Mouse (Mus musculus) kidney, embryonic 16.5 days (tissue): ENCODE measurements at regions not wholly inside any gene's neighbourhood (a gene's known extent, or its start where the extent isn't known, plus 50 kb on each side); places are given as distances from the start of the nearest gene placed in this dataset.

Experiments used
- ATAC-seq: fragments of 200-750 bp; cut with Nextera tagmentation; 2 replicates; pipeline ENCODE4 v1.8.0; 2017; ENCODE audit warnings: moderate TSS enrichment; ENCODE audit not compliant: low FRiP score, low TSS enrichment
- H3K27ac ChIP-seq: fragments of 300-500 bp; sonication (generic); 2 replicates; pipeline ENCODE4 v1.5.1; 2014; ENCODE audit warnings: low read length
- H3K27me3 ChIP-seq: fragments of 300-500 bp; sonication (generic); 2 replicates; pipeline ENCODE4 v1.6.1; 2014; ENCODE audit warnings: low read length, control low read depth, mixed read lengths; ENCODE audit not compliant: insufficient read depth
- H3K36me3 ChIP-seq: fragments of 300-500 bp; sonication (generic); 2 replicates; pipeline ENCODE4 v1.6.1; 2014; ENCODE audit warnings: low read length, control low read depth, mixed read lengths; ENCODE audit not compliant: insufficient read depth
- H3K4me1 ChIP-seq: fragments of 300-500 bp; sonication (generic); 2 replicates; pipeline ENCODE4 v1.6.1; 2014; ENCODE audit warnings: low read length, control low read depth, mixed read lengths; ENCODE audit not compliant: insufficient read depth
- H3K4me2 ChIP-seq: fragments of 300-500 bp; sonication (generic); replicated peaks from 2 replicates; pipeline ENCODE4 v1.6.1; 2014; ENCODE audit warnings: low read depth, low read length
- H3K4me3 ChIP-seq: fragments of 300-500 bp; sonication (generic); 2 replicates; pipeline ENCODE4 v1.5.1; 2014; ENCODE audit warnings: mild to moderate bottlenecking, low read length
- H3K9ac ChIP-seq: fragments of 300-500 bp; sonication (generic); replicated peaks from 2 replicates; pipeline ENCODE4 v1.6.1; 2014; ENCODE audit warnings: low read length
- H3K9me3 ChIP-seq: fragments of 300-500 bp; sonication (generic); 2 replicates; pipeline ENCODE4 v1.6.1; 2016; ENCODE audit warnings: low read length, control low read depth
- WGBS: fragments of 180-500 bp; shearing (Covaris S2); extraction: QIAGEN DNeasy Blood & Tissue Kit; methylation state at CpG from one replicate; pipeline ENCODE4 v1.1.7; 2014; 5-methylcytosine and 5-hydroxymethylcytosine counted together

DNA sequence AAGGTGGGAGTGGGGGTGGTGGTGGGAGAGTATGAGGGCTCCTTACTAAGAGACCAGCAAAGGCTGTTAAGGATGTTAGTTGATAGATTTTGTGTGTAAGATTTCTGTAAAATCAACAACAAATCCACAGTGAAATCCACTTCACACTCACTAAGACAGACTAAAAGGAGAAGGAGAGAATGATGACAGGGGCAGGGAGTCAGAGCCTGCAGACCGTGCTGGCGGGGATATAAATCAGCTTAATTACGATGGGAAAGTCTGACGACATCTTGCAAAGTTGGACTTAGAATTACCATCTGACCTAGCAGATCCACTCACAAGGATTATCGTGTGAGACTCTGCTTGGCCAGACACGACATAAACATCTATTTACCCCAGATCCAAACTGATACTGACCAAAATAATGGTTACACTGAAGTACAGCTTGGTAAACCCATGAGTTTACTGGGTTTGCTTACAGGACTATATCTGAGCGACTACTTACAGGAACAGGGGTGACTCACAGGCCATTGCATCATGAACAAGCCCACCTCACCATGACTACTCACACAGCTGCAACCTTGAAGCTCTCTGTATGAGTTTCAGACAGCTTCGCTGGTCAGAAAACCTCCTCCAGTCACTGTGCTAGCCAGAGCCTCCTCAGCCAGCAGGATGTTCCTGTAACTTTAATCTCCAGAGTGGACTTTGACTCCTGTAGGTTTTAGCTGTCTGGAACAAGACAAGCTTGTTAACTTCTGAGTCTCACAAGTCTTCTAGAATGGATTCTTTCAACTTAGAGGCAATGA lies 50.5 kb upstream of the Ednra start:
- Histone ChIP-seq H3K4me1 (peaks cover 18% of the 10 kb centered on the region), H3K9ac (no peak overlapping the region), H3K4me3 (no peak overlapping the region), H3K36me3 (no peaks in the 10 kb centered on the region), H3K4me2 (no peak overlapping the region), H3K9me3 (no peaks in the 10 kb centered on the region), H3K27me3 (no peaks in the 10 kb centered on the region), H3K27ac (peak overlapping the region; percentile 70)
- WGBS, result 25% methylated on average over 8 of the region's 8 CpGs
- peak; percentile 77 for ATAC-seq

DNA sequence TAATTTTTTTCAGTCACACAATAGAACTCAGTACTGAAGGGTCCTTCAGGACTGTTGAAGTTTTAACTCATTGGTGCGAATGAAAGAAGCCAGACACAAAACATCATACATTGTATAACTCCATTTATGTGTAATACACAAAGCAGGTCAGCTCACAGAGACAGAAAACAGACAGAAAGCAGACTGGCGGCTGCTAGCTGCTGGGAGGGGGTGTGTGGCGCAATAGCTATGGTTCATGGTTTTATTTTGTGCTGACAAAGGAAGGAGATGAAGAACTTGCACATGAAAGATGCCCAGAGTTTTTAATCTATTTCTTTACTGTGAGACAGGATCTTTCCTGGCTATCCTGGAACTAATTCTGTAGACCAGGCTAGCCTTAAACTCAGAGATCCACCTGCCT lies 51.3 kb upstream of the Ednra start:
- no peak overlapping the region for H3K4me3 ChIP-seq

DNA sequence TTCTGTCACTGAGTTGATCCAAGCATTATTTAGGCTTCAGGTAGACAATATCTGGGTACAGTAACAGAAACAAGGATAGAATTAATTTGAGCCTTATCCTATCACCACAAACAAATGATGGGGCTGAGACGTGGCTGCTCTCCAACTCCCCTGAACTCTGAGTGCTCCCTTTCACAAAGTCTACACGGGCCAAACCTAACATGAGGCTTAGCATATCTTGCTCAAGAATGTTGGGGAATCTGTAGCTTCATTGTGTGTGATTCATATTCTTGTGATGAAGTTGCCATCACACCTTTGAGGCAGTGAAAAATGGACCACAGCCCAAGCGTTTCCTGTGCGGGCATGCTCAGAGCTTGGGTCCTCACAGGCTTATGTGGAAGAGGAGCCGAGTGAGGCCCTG lies 53.3 kb upstream of the Ednra start:
- Histone ChIP-seq H3K9ac (no peak overlapping the region), H3K27ac (no peak overlapping the region), H3K4me3 (no peak overlapping the region), H3K4me2 (no peak overlapping the region), H3K27me3 (no peaks in the 10 kb centered on the region), H3K36me3 (no peaks in the 10 kb centered on the region), H3K9me3 (no peaks in the 10 kb centered on the region), H3K4me1 (peaks cover 15% of the 10 kb centered on the region)
- 70% methylated on average over 5 of the region's 5 CpGs for WGBS
- ATAC-seq, result no peak

More for the DNA sequence above, 51.3 kb upstream of the Ednra start:
- Histone ChIP-seq H3K4me1 (peaks cover 18% of the 10 kb centered on the region), H3K36me3 (no peaks in the 10 kb centered on the region), H3K27me3 (no peaks in the 10 kb centered on the region), H3K9me3 (no peaks in the 10 kb centered on the region), H3K4me2 (no peak overlapping the region), H3K9ac (no peak overlapping the region), H3K27ac (no peak overlapping the region)
- no peak for ATAC-seq
- WGBS, result 90% methylated on average over 3 of the region's 3 CpGs

DNA sequence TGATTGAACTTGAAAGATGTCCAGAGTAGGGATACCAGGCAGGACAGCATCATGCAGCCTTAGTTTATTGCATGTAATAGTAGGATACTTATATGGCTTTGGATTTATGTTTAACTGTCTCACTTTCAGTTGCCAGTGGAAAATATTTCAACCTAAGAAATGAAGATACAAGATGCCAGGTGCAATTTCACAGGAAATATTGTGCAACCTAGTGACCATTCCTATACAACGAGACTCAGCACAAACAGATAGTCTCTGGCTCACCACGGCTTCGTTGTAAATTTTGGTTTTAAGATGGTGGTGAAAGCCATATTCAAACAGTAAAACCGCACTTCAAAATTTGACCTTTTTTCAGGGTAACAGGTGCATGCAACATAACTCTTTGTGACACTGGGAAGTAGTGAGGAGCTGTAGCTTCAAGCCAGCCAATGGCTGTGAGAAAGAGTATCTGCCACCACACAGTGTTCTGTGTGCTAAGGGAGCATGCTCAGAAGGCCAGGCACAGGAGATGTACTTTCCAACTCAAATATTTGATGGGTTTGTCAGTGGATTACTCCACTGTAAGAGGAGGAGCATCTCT lies 61.5 kb upstream of the Ednra start:
- 72% methylated on average over 4 of the region's 4 CpGs for WGBS
- ATAC-seq, result no peak
- Histone ChIP-seq H3K4me1 (0 out of 2 replicates have a peak, but pooled peaks cover 2% of the 10 kb centered on the region), H3K27me3 (no peaks in the 10 kb centered on the region), H3K9me3 (no peaks in the 10 kb centered on the region), H3K27ac (no peak overlapping the region), H3K9ac (no peak overlapping the region), H3K36me3 (no peaks in the 10 kb centered on the region), H3K4me2 (no peak overlapping the region), H3K4me3 (no peak overlapping the region)

DNA sequence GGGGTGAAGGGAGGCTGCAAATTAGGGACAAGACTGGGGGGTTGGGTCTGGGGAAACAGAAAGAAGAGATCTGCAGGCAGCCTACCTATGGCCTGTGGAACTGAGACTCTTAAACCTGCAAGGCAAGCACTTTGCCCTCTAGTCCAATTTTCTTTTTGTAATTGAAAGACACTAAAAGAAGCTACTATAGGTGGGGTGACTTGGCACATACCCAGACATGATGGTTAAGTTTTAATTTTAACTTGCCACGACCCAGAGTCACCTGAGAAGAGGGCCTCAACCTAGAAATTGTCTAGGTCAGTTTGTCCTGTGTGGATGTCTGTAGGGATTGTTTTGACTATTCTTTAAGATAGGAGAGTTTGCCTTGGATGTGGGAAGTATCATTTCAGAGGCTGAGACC lies 70.6 kb upstream of the Ednra start:
- WGBS, result 64% methylated on average over 1 of the region's 1 CpGs

DNA sequence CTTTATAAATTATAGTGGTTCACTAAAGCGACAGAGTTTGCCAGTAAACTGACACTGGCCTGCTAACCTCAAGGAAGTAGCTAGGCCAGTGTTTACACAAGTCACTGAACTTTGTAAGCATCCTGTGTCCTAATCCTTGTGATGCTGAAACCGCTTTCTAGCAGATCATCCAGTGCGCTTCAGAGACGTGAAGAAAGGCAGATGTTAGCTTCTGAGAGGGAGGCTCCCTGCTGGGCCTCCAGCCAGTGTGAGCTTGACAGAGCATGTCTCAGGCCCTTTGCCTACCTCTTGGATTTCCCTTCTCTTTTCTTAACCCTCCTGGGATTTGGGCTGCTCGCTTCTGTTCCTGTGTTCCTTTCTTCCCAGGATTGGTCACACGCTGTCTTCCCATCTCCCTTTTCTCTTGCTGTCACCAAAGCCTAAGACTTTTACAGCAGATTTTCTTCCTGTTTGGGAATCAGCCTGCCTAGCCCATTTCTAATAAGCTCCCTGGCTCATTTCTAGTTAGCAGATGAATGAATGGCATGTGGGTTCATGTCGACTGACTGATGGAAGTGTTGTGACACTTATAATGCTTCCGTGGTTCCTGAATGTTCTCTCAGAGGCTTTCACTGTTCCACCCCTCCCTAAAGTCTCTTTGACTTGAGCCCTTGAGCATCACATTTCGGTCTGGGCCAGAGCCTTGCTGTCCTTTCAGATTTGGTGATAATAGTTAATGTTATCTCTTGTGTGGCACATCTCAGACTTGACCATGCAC lies 79.1 kb upstream of the Ednra start:
- no peak overlapping the region for H3K4me3 ChIP-seq
- no peaks in the 10 kb centered on the region for H3K27me3 ChIP-seq
- peak overlapping the region; percentile 31; the same call in 1 of the 2 replicates for H3K27ac ChIP-seq
- H3K36me3 ChIP-seq, result no peaks in the 10 kb centered on the region
- peak; percentile 83; the same call in 1 of the 2 replicates for ATAC-seq
- 48% methylated on average over 9 of the region's 9 CpGs for WGBS
- peaks cover 7% of the 10 kb centered on the region; the same call in 1 of the 2 replicates for H3K4me1 ChIP-seq
- H3K9me3 ChIP-seq, result no peaks in the 10 kb centered on the region
- H3K9ac ChIP-seq, result no peak overlapping the region
- H3K4me2 ChIP-seq, result no peak overlapping the region

More for the DNA sequence above, 70.6 kb upstream of the Ednra start:
- no peak overlapping the region for H3K27ac ChIP-seq
- no peak overlapping the region for H3K4me3 ChIP-seq
- no peaks in the 10 kb centered on the region for H3K27me3 ChIP-seq
- H3K36me3 ChIP-seq, result no peaks in the 10 kb centered on the region
- H3K9me3 ChIP-seq, result no peaks in the 10 kb centered on the region
- no peak for ATAC-seq
- H3K4me1 ChIP-seq, result no peaks in the 10 kb centered on the region
- H3K9ac ChIP-seq, result no peak overlapping the region
- H3K4me2 ChIP-seq, result no peak overlapping the region

DNA sequence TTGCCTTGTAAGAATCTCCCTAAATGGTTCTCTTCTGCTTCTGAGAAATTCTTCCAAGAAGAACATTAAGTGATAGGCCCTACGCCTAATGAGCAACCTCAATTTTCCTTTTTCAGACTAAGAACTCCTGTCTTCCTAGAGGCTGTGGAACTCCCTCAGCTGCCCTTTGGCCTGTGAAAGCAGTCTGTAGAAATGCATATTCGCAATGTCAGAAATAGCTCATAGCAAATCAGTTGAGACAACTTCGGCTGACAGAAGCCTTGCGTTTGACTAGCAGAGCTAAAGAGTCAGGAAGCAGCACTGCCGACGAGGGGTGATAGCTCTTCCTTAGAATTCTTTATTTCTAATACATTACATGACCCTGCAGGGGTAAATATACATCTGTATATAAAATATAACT lies 80.3 kb upstream of the Ednra start:
- Histone ChIP-seq H3K27ac (no peak overlapping the region), H3K4me1 (peaks cover 7% of the 10 kb centered on the region; the same call in 1 of the 2 replicates), H3K36me3 (no peaks in the 10 kb centered on the region), H3K4me3 (no peak overlapping the region), H3K4me2 (no peak overlapping the region), H3K27me3 (no peaks in the 10 kb centered on the region), H3K9me3 (no peaks in the 10 kb centered on the region), H3K9ac (no peak overlapping the region)
- whole genome bisulfite sequencing, result 73% methylated on average over 6 of the region's 6 CpGs
- no peak for ATAC-seq

DNA sequence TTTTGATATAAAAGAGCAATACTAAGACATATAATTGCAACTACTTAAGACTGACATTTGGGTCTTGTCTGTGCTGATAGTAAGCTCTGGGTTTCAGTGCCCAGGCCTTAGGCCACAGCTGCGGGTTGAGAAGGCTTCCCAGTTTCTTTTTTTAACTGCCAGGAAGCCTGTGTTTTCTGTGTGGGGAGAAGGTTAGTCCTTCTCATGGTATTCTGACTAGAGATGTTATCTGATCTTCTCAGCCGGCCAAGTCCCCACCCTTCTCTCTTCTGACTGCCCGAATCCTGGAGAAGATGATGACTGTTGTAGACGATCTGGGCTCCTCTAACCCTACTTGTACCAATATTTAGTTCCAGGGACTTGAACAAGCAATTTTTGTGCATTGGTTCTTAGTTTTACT lies 80.7 kb upstream of the Ednra start:
- Histone ChIP-seq H3K4me2 (no peak overlapping the region), H3K4me1 (peaks cover 7% of the 10 kb centered on the region; the same call in 1 of the 2 replicates), H3K9me3 (no peaks in the 10 kb centered on the region), H3K27ac (no peak overlapping the region), H3K36me3 (no peaks in the 10 kb centered on the region), H3K9ac (no peak overlapping the region), H3K27me3 (no peaks in the 10 kb centered on the region), H3K4me3 (no peak overlapping the region)
- ATAC-seq, result no peak
- 32% methylated on average over 4 of the region's 4 CpGs for WGBS

DNA sequence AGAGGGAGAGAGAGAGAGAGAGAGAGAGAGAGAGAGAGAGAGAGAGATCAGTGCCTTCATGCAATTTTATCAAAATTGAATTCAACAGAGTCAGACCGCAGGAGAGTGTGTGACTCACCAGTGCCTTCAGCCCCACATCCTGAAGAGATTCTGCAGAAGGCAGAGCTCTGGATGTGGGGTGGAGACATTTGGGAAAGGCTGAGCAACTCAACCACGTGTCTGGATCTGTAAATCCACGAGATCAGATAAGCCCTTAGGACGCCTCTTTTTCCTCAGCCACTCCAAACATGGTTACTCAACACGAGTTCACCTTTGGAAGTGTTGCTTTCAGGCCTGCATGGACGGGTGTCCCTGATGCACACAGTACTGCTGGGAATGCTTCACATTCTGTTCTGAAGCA lies 81.4 kb upstream of the Ednra start:
- Histone ChIP-seq H3K4me2 (no peak overlapping the region), H3K4me3 (no peak overlapping the region), H3K27me3 (no peaks in the 10 kb centered on the region), H3K36me3 (no peaks in the 10 kb centered on the region), H3K9me3 (no peaks in the 10 kb centered on the region), H3K4me1 (peaks cover 7% of the 10 kb centered on the region; the same call in 1 of the 2 replicates), H3K27ac (no peak overlapping the region), H3K9ac (no peak overlapping the region)
- ATAC-seq, result no peak
- WGBS, result 72% methylated on average over 6 of the region's 6 CpGs
